In the genomic region with DNA sequence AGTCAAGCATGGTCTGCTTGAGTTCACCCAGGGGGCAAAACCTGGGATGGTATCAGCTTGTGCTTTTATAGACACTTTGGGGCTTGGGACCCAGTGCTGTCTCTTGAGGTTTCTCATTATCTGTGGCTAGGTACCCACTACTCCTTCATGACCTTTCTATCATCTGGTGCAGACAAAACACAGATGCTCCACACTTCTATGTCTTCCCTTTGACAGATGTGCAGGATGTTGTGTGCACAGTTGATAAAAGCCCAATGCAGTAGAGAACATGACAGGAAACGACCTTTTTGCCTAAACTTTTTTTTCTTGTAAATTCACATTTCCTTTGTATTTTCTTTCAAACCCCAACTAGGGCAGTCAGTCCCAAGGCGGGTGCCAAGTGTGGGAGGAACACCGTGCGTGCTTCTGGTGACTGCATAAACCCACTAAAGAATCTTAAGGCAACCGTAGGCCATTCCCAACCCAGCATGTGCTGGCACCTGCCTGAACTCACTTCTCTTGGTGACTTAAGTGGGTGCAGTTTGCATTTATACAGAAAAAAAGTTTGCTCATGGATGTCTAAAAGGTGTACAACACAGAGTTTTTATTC, we compare ENCODE assay signal across 21 mouse cellular contexts. TPM values are rescaled to one million over a fixed set of nuclear protein-coding genes. Genes with fewer than 3 reads are reported as not detected.
DNase-seq lines count a peak whose midpoint lies in the region; ATAC-seq and TF ChIP-seq lines count a peak whose summit lies in the region.
"Had no signal": no experiment of that assay in that cellular context is flagged by ENCODE, and none has a peak within 500 bp of the region (broad histone marks: within the 10 kb centered on the region; RNA-seq: fewer than 3 reads in every experiment).

No protein-coding gene starts in this region.

- no peaks in the 10 kb centered on the region for H3K27me3 ChIP-seq in liver, postnatal 0 days (ENCODE audit: insufficient read depth, low read length)
- H3K27me3 ChIP-seq in intestine, postnatal 0 days (replicated peaks; ENCODE audit: control insufficient read depth, insufficient read depth, low read length) = no peaks in the 10 kb centered on the region
- H3K27me3 ChIP-seq in hindbrain, embryonic 13.5 days = no peaks in the 10 kb centered on the region
- H3K27me3 ChIP-seq: embryonic facial prominence, embryonic 12.5 days; neural tube, embryonic 13.5 days had no signal

- no peaks in the 10 kb centered on the region for H3K9me3 ChIP-seq in liver, postnatal 0 days (ENCODE audit: low read length)
- no peaks in the 10 kb centered on the region for H3K9me3 ChIP-seq in intestine, postnatal 0 days (ENCODE audit: control insufficient read depth)
- no peaks in the 10 kb centered on the region for H3K9me3 ChIP-seq in hindbrain, embryonic 13.5 days
- H3K9me3 ChIP-seq: embryonic facial prominence, embryonic 12.5 days; heart, embryonic 10.5 days; neural tube, embryonic 13.5 days had no signal

- H3K4me1 ChIP-seq in liver, postnatal 0 days (ENCODE audit: insufficient read depth) = no peaks in the 10 kb centered on the region
- no peaks in the 10 kb centered on the region for H3K4me1 ChIP-seq in intestine, postnatal 0 days (replicated peaks; ENCODE audit: control insufficient read depth, insufficient read depth, low read length)
- no peaks in the 10 kb centered on the region for H3K4me1 ChIP-seq in hindbrain, embryonic 13.5 days (replicated peaks)
- H3K4me1 ChIP-seq: embryonic facial prominence, embryonic 12.5 days; neural tube, embryonic 13.5 days had no signal

- intact Hi-C loops in left cerebral cortex, postnatal 14 days (cut with DNase I) = no loop called here

- H3K4me3 ChIP-seq in liver, postnatal 0 days (ENCODE audit: low read depth, low read length) = no peak overlapping the region
- no peak overlapping the region for H3K4me3 ChIP-seq in intestine, postnatal 0 days (ENCODE audit: low read depth, low read length)
- H3K4me3 ChIP-seq in hindbrain, embryonic 13.5 days = no peak overlapping the region
- H3K4me3 ChIP-seq: embryonic facial prominence, embryonic 12.5 days; heart, embryonic 10.5 days; neural tube, embryonic 13.5 days had no signal

- no peak for TF ChIP-seq CTCF in liver, postnatal 0 days (IDR thresholded peaks at IDR 0.05; ENCODE audit: low read depth)
- TF ChIP-seq CTCF in intestine, postnatal 0 days (IDR thresholded peaks at IDR 0.05; ENCODE audit: low read depth) = no peak

- 41% methylated on average over 5 of the region's 5 CpGs for WGBS in liver, postnatal 0 days (ENCODE audit: insufficient replicate concordance)
- 71% methylated on average over 5 of the region's 5 CpGs for WGBS in intestine, postnatal 0 days
- WGBS in hindbrain, embryonic 13.5 days = 87% methylated on average over 5 of the region's 5 CpGs

- ATAC-seq in liver, postnatal 0 days = peak; percentile 57
- ATAC-seq in monocyte, adult 5-6 weeks (replicated peaks; ENCODE audit: insufficient number of reproducible peaks, low FRiP score, low TSS enrichment, poor library complexity, severe bottlenecking) = no peak
- no peak for ATAC-seq in intestine, postnatal 0 days
- ATAC-seq in hindbrain, embryonic 13.5 days (ENCODE audit: low FRiP score) = no peak
- ATAC-seq: intestine, embryonic 16.5 days had no signal

- no peak overlapping the region for H3K9ac ChIP-seq in liver, postnatal 0 days (replicated peaks)
- H3K9ac ChIP-seq in intestine, postnatal 0 days (ENCODE audit: low read depth, low read length) = no peak overlapping the region
- no peak overlapping the region for H3K9ac ChIP-seq in hindbrain, embryonic 13.5 days
- H3K9ac ChIP-seq: embryonic facial prominence, embryonic 12.5 days; neural tube, embryonic 13.5 days had no signal

- DNase-seq in left cerebral cortex, adult 18-20 months (ENCODE audit: low spot score in 2 of 2) = peak; percentile 13 to 15
- no peak for DNase-seq in left cerebral cortex, postnatal 14 days (ENCODE audit: low spot score in 2 of 2)
- DNase-seq in brain, adult 2 months (ENCODE audit: low read depth, low spot score) = peak; percentile 29
- no peak for DNase-seq in liver, postnatal 0 days
- peak; percentile 43 for DNase-seq in thymus, postnatal 25 days
- DNase-seq: adrenal gland, postnatal 25 days; B cell, adult 2 months; cerebellum, postnatal 36 days; gastrocnemius, postnatal 14 days; heart, postnatal 4 days; kidney, postnatal 10 days; left cerebral cortex, postnatal 4 days; lung, adult 2 months had no signal

- no peak overlapping the region for H3K4me2 ChIP-seq in liver, postnatal 0 days (ENCODE audit: low read depth, low read length)
- no peak overlapping the region for H3K4me2 ChIP-seq in intestine, postnatal 0 days (replicated peaks; ENCODE audit: low read depth)
- H3K4me2 ChIP-seq in hindbrain, embryonic 13.5 days = no peak overlapping the region
- H3K4me2 ChIP-seq: embryonic facial prominence, embryonic 12.5 days; neural tube, embryonic 13.5 days had no signal

- H3K36me3 ChIP-seq in liver, postnatal 0 days (replicated peaks; ENCODE audit: insufficient read depth, low read length) = peaks cover 13% of the 10 kb centered on the region
- H3K36me3 ChIP-seq in intestine, postnatal 0 days (ENCODE audit: control insufficient read depth, insufficient read depth) = peaks cover 17% of the 10 kb centered on the region
- H3K36me3 ChIP-seq in hindbrain, embryonic 13.5 days = peaks cover 30% of the 10 kb centered on the region

- peak; percentile 58 for TF ChIP-seq EP300 in liver, postnatal 0 days (IDR thresholded peaks at IDR 0.05; ENCODE audit: low read depth)

- H3K27ac ChIP-seq in liver, postnatal 0 days (ENCODE audit: low read depth) = no peak overlapping the region
- no peak overlapping the region for H3K27ac ChIP-seq in intestine, postnatal 0 days (ENCODE audit: low read depth, low read length)
- H3K27ac ChIP-seq in hindbrain, embryonic 13.5 days = no peak overlapping the region
- H3K27ac ChIP-seq: embryonic facial prominence, embryonic 12.5 days; heart, embryonic 10.5 days; macrophage; neural tube, embryonic 13.5 days had no signal

RNA-seq across cellular contexts. Expression of a gene that starts 20.8 kb away (rescaled TPM):
- total RNA-seq in left cerebral cortex, adult 18-20 months (2021) = 10 to 100 TPM; 45.0 to 45.9 TPM
- 10 to 100 TPM; 46.7 to 57.0 TPM for total RNA-seq in left cerebral cortex, postnatal 14 days (2021)
- polyA plus RNA-seq in liver, postnatal 0 days (2015; fragmentation: Nextera tagmentation; extraction: Ambion mirVana) = 46.4 and 51.0 TPM in 2 replicates
- total RNA-seq in monocyte, adult 5-6 weeks (2017) = 66.2 to 97.7 TPM (median 67.1 TPM) in 3 replicates
- polyA plus RNA-seq in intestine, postnatal 0 days (2015; fragmentation: Nextera tagmentation; extraction: Ambion mirVana) = 101 and 106 TPM in 2 replicates
- polyA plus RNA-seq in hindbrain, embryonic 13.5 days (2015; fragmentation: Nextera tagmentation; extraction: Ambion mirVana) = 129 and 131 TPM in 2 replicates

RNA-seq across cellular contexts. Expression of a gene that starts 25.2 kb away (rescaled TPM):
- total RNA-seq in left cerebral cortex, adult 18-20 months (2021) = 10 to 100 TPM; 24.2 to 24.9 TPM
- 10 to 100 TPM; 24.4 to 29.9 TPM for total RNA-seq in left cerebral cortex, postnatal 14 days (2021)
- polyA plus RNA-seq in liver, postnatal 0 days (2015; fragmentation: Nextera tagmentation; extraction: Ambion mirVana) = 37.1 and 37.2 TPM in 2 replicates
- 39.8 to 46.5 TPM (median 44.2 TPM) in 3 replicates for total RNA-seq in monocyte, adult 5-6 weeks (2017)
- polyA plus RNA-seq in intestine, postnatal 0 days (2015; fragmentation: Nextera tagmentation; extraction: Ambion mirVana) = 46.6 and 54.1 TPM in 2 replicates
- polyA plus RNA-seq in hindbrain, embryonic 13.5 days (2015; fragmentation: Nextera tagmentation; extraction: Ambion mirVana) = 50.3 and 51.0 TPM in 2 replicates

RNA-seq across cellular contexts. Expression of a gene that starts 54.6 kb away (rescaled TPM):
- total RNA-seq in left cerebral cortex, adult 18-20 months (2021) = 10 to 100 TPM in 1 of 2 experiments, 1 to 10 TPM in 1; 9.2 to 10.0 TPM
- 1 to 10 TPM; 6.0 to 6.8 TPM for total RNA-seq in left cerebral cortex, postnatal 14 days (2021)
- 8.5 and 8.8 TPM in 2 replicates for polyA plus RNA-seq in liver, postnatal 0 days (2015; fragmentation: Nextera tagmentation; extraction: Ambion mirVana)
- 4.7 to 20.4 TPM (median 6.3 TPM) in 3 replicates for total RNA-seq in monocyte, adult 5-6 weeks (2017)
- 10.9 and 11.7 TPM in 2 replicates for polyA plus RNA-seq in intestine, postnatal 0 days (2015; fragmentation: Nextera tagmentation; extraction: Ambion mirVana)
- polyA plus RNA-seq in hindbrain, embryonic 13.5 days (2015; fragmentation: Nextera tagmentation; extraction: Ambion mirVana) = 20.6 and 22.4 TPM in 2 replicates

Comparison
In these comparisons a context has a peak if more than half of its experiments do, and no peak if none do; other contexts are left out.
1. DNase-seq: peak in left cerebral cortex, adult 18-20 months (2 of 2), brain, adult 2 months (single experiment) and thymus, postnatal 25 days (single experiment); none in left cerebral cortex, postnatal 14 days (0 of 2) and liver, postnatal 0 days (single experiment).